Mouse (Mus musculus) ES-Bruce4 (cell line): Measurements from ENCODE around the gene Kif24. TPM values are rescaled to one million over a fixed set of nuclear protein-coding genes. Genes with fewer than 3 reads are reported as not detected.
A peak's percentile ranks its signal among the peaks of the same experiment; 100 is the strongest.

ENCODE experiments used
- H3K27ac ChIP-seq: 2 replicates; pipeline ENCODE4 v1.5.1; 2012; ENCODE audit warnings: low read length, inconsistent platforms; ENCODE audit not compliant: insufficient read depth
- H3K27me3 ChIP-seq: 2 replicates; pipeline ENCODE4 v1.6.1; 2012; ENCODE audit warnings: mild to moderate bottlenecking, low read length, inconsistent platforms; ENCODE audit not compliant: control insufficient read depth, poor library complexity, insufficient read depth, severe bottlenecking
- H3K36me3 ChIP-seq: 2 replicates; pipeline ENCODE4 v1.6.1; 2012; ENCODE audit warnings: inconsistent platforms, mild to moderate bottlenecking, low read length, moderate library complexity; ENCODE audit not compliant: control insufficient read depth, poor library complexity, insufficient read depth, severe bottlenecking
- H3K4me1 ChIP-seq: one replicate; pipeline ENCODE4 v1.8.1; 2011; ENCODE audit warnings: low read length; ENCODE audit not compliant: control insufficient read depth, insufficient read depth
- H3K4me3 ChIP-seq: 2 replicates; pipeline ENCODE4 v1.5.1; 2011; ENCODE audit warnings: low read depth, mild to moderate bottlenecking, low read length
- H3K9ac ChIP-seq: 2 replicates; pipeline ENCODE4 v1.6.1; 2012; ENCODE audit warnings: low read depth, mild to moderate bottlenecking, inconsistent platforms; ENCODE audit not compliant: poor library complexity, severe bottlenecking
- H3K9me3 ChIP-seq: replicated peaks from 2 replicates; pipeline ENCODE4 v1.6.1; 2012; ENCODE audit warnings: mild to moderate bottlenecking, low read length, inconsistent platforms; ENCODE audit not compliant: control insufficient read depth, poor library complexity, insufficient read depth, severe bottlenecking
- CTCF ChIP-seq: IDR thresholded peaks from one replicate; pipeline ENCODE4 v1.8.1; 2011; ENCODE audit warnings: low read depth, low read length
- EP300 ChIP-seq: IDR thresholded peaks from 2 replicates; pipeline ENCODE4 v1.6.1; 2011; ENCODE audit warnings: low read depth, low read length; ENCODE audit not compliant: insufficient read depth
- POLR2A ChIP-seq: IDR thresholded peaks from one replicate; pipeline ENCODE4 v1.8.1; 2011; ENCODE audit warnings: low read length; ENCODE audit not compliant: insufficient read depth
- polyA plus RNA-seq: library from polyadenylated mRNA; stranded (reverse); fragments of >200 nt; gene quantifications from 2 replicates; pipeline ENCODE4 v1.2.4, GENCODE M21; 2011; ENCODE audit warnings: low read depth; ENCODE audit not compliant: missing spikeins, insufficient read depth, insufficient read length

Kif24 gene
- polyA plus RNA-seq, 1 experiment: 25.7 TPM

DNA sequence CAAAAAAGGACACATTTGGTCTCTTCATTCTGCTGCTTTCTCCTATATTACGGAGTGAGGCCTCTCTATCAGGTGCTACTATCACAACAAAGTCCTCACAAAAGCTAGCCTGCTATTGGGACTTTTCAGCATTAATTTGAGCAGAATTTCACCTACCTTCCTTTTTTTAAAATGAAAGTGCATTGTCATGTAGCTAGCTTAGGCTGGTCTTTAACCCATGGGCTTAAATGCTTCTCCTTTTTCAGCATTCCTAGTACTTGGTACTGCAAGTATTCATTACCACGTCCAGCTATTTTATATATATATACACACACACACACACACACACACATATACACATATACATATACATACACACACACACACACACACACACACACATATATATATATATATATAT, 106.0 kb downstream of the Kif24 start:
- Histone ChIP-seq H3K9me3 (no peaks in the 10 kb centered on the region), H3K27ac (no peak overlapping the region), H3K4me1 (no peaks in the 10 kb centered on the region), H3K36me3 (peaks cover 3% of the 10 kb centered on the region; the same call in 1 of the 2 replicates), H3K9ac (no peak overlapping the region), H3K4me3 (no peak overlapping the region), H3K27me3 (no peaks in the 10 kb centered on the region)
- TF ChIP-seq POLR2A (no peak), CTCF (no peak), EP300 (no peak)

DNA sequence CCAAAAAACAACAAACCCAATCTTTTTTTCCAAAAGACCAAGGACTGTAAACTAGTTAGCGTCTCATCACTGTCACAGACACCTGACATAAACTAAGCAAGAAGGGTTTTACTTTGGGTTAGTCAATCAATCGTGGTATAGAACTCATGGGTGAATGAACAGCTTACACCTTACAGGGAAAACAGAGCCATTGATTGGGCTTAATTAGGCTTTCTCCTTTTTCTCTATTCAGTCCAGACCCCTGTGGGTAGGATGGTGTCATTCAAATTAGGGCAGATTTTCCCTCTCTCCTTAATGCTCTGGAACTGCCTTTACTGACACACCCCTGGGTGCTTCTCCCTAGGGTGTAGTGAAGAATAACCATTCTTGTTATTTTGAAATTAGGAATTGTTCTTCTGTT, 107.5 kb downstream of the Kif24 start:
- Histone ChIP-seq H3K9me3 (no peaks in the 10 kb centered on the region), H3K4me1 (no peaks in the 10 kb centered on the region), H3K27me3 (no peaks in the 10 kb centered on the region), H3K27ac (no peak overlapping the region), H3K36me3 (peaks cover 3% of the 10 kb centered on the region; the same call in 1 of the 2 replicates), H3K9ac (no peak overlapping the region), H3K4me3 (no peak overlapping the region)
- TF ChIP-seq POLR2A: no peak
- TF ChIP-seq EP300: no peak
- TF ChIP-seq CTCF: no peak

DNA sequence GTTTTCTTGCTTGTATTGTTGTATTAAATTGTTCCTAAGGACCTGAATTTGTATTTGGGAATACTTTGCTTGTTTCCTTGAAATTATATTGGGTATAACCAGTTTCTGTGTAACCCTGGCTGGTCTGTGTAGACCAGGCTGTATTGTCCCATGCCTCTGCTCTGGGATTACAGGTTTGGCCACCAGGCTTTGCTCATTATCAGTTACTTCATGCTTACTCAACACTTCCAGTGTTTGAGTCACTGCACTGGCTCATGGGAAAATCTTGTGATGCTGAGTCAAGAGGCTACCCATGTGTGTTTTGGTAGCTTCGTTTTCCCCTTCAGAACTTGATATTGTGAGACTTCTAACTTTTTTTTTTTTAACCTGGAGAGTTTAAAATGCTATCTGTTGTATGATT, 111.4 kb downstream of the Kif24 start:
- no peaks in the 10 kb centered on the region for H3K9me3 ChIP-seq
- TF ChIP-seq CTCF: no peak
- no peak for TF ChIP-seq POLR2A
- no peak for TF ChIP-seq EP300
- H3K9ac ChIP-seq: no peak overlapping the region
- H3K27ac ChIP-seq: peak overlapping the region; percentile 30; the same call in 1 of the 2 replicates
- H3K36me3 ChIP-seq: peaks cover 3% of the 10 kb centered on the region; the same call in 1 of the 2 replicates
- no peak overlapping the region for H3K4me3 ChIP-seq
- no peaks in the 10 kb centered on the region for H3K4me1 ChIP-seq
- H3K27me3 ChIP-seq: no peaks in the 10 kb centered on the region

DNA sequence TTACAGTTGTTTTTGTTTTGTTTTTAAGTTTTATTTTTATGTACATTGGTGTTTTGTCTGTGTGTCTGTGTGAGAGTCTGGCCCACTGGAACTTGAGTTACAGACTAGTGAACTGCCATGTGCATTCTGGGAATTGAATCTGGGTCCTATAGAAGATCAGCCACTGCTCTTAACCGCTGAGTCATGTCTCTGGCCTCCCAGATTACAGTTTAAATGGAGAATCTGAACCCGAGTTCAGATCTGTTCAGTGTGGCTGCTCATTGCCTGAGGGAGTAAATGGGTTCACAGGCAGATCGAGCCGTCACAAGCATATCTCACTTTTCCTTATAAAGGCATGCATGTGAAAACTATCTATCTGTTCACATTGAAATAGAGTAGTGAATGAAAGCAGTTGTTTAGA, 111.9 kb downstream of the Kif24 start:
- peak overlapping the region; percentile 41; the same call in 1 of the 2 replicates for H3K27ac ChIP-seq
- no peaks in the 10 kb centered on the region for H3K9me3 ChIP-seq
- H3K9ac ChIP-seq: no peak overlapping the region
- no peaks in the 10 kb centered on the region for H3K27me3 ChIP-seq
- TF ChIP-seq EP300: no peak
- TF ChIP-seq CTCF: no peak
- TF ChIP-seq POLR2A: no peak
- no peak overlapping the region for H3K4me3 ChIP-seq
- peaks cover 3% of the 10 kb centered on the region; the same call in 1 of the 2 replicates for H3K36me3 ChIP-seq
- no peaks in the 10 kb centered on the region for H3K4me1 ChIP-seq

DNA sequence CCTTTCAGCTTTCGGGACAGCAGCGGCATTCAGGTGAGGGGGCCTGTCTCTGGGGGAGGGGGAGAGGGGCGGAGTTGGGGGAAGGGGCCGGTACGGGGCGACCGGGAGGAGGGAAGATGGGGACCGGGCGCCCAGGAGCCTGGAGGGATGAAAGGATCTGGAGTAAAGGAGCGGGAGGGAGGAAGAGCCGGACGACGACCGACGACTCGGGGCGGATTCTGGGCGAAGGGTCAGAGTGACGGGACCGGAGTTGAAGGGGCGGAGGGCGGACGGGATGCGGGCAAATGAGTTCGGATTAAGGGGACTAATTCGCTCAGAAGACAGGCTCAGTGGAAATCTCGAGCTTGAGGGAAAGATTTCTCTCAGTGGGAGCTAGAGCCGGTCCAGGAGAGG, 115.5 kb downstream of the Kif24 start:
- H3K36me3 ChIP-seq: no peaks in the 10 kb centered on the region
- peak overlapping the region; percentile 96 for H3K9ac ChIP-seq
- H3K4me1 ChIP-seq: no peaks in the 10 kb centered on the region
- peak overlapping the region; percentile 96 for H3K4me3 ChIP-seq
- no peak for TF ChIP-seq CTCF
- TF ChIP-seq EP300: no peak
- TF ChIP-seq POLR2A: no peak
- no peaks in the 10 kb centered on the region for H3K27me3 ChIP-seq
- H3K9me3 ChIP-seq: no peaks in the 10 kb centered on the region
- peak overlapping the region; percentile 53; the same call in 1 of the 2 replicates for H3K27ac ChIP-seq

DNA sequence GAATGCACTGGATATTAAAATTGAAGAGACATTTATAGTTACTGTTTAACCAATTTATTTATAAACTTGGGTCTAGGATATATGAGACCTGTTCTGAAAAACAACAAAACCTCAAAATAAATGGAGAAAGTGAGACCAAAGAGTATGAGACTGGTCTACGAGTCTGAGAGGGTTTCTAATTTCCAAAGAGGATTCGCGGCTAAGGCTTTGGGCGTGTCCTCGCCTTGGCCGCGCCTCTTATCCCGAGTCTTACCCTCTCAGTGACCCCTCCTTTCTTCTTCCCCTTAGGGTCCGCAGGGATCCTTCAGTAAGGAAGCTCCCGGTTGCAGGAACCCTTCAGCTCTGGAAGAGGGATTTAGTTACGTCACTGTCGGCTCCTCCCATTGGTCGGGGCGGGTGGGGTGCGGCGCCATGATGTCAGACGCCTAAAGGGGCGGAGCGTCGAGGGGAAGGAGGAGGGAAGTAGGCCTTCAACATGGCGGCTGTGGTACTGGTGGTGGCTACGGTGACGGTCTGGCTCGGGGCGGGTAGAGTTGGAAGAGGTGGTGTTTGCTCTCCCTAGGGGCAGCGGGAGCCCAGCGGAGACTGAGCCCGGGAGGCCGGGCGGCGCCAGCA, 116.0 kb downstream of the Kif24 start, which contains the start of gene Ubap1:
TSS of gene Ubap1 (plus strand) at position 413 of the 615 bp plus-strand sequence.
- peak within 1 kb of the TSS; percentile 96 for H3K9ac ChIP-seq
- no peak for TF ChIP-seq EP300
- TF ChIP-seq POLR2A: peak; percentile 82
- no peaks in the 10 kb centered on the region for H3K9me3 ChIP-seq
- peak within 1 kb of the TSS; percentile 96 for H3K4me3 ChIP-seq
- no peaks in the 10 kb centered on the region for H3K4me1 ChIP-seq
- H3K27me3 ChIP-seq: no peaks in the 10 kb centered on the region
- H3K27ac ChIP-seq: peak within 1 kb of the TSS; percentile 53; the same call in 1 of the 2 replicates
- H3K36me3 ChIP-seq: no peaks in the 10 kb centered on the region
